ENCODE assay signal across 14 mouse cellular contexts in the genomic region with DNA sequence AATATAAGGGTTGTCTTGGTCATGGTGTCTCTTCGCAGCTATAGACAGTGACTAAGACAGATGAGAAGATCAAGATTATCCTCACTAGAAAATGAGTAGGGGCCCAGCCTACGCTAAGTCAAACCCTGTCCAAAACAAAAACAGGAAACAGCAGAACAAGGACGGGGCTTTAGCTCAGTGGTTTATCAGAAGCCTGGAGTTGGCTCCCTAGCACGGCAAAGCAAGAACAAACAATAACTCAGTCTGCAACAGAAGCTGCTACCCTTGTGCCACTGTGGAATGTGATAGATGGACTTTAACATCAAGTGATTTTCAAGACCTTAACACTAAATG. TPM values are rescaled to one million over a fixed set of nuclear protein-coding genes. Genes with fewer than 3 reads are reported as not detected.
A peak's percentile ranks its signal among the peaks of the same experiment; 100 is the strongest.
DNase-seq lines count a peak whose midpoint lies in the region; ATAC-seq and TF ChIP-seq lines count a peak whose summit lies in the region.
"Had no signal": no experiment of that assay in that cellular context is flagged by ENCODE, and none has a peak within 500 bp of the region (broad histone marks: within the 10 kb centered on the region; RNA-seq: fewer than 3 reads in every experiment).

No protein-coding gene starts in this region.

- no peak for TF ChIP-seq CTCF in spleen, adult 2 months (IDR thresholded peaks at IDR 0.05; ENCODE audit: extremely low read depth, insufficient read depth, insufficient read length, insufficient replicate concordance)

- no peak for ATAC-seq in heart, embryonic 11.5 days (replicated peaks; ENCODE audit: insufficient number of reproducible peaks, low FRiP score, low TSS enrichment)
- ATAC-seq in activated CD4-positive, CD25-positive, alpha-beta regulatory T cell, adult 4 months, result peak; percentile 48
- ATAC-seq: forebrain, embryonic 14.5 days; intestine, postnatal 0 days had no signal

- peak overlapping the region; percentile 32; the same call in 1 of the 2 replicates for H3K4me2 ChIP-seq in heart, embryonic 11.5 days
- H3K4me2 ChIP-seq: hindbrain, embryonic 13.5 days had no signal

- H3K4me1 ChIP-seq in heart, embryonic 11.5 days (ENCODE audit: control insufficient read depth, insufficient read depth, low read length), result peaks cover 16% of the 10 kb centered on the region
- peaks cover 26% of the 10 kb centered on the region for H3K4me1 ChIP-seq in spleen, adult 2 months (ENCODE audit: control insufficient read depth, insufficient read depth, insufficient read length)

- WGBS in heart, embryonic 11.5 days (ENCODE audit: insufficient replicate concordance), result 49% methylated on average over 4 of the region's 4 CpGs
- 40% methylated on average over 4 of the region's 4 CpGs for WGBS in spleen, adult 2 months

- no peaks in the 10 kb centered on the region for H3K27me3 ChIP-seq in heart, embryonic 11.5 days (ENCODE audit: control insufficient read depth, insufficient read depth, low read length)
- no peaks in the 10 kb centered on the region for H3K27me3 ChIP-seq in spleen, adult 2 months (ENCODE audit: control insufficient read depth, insufficient read depth, low read length)
- H3K27me3 ChIP-seq: hindbrain, embryonic 13.5 days had no signal

- no peak overlapping the region for H3K27ac ChIP-seq in heart, embryonic 11.5 days (ENCODE audit: low read depth, low read length)
- peak overlapping the region; percentile 72 for H3K27ac ChIP-seq in spleen, adult 2 months (ENCODE audit: insufficient read depth, low read length)
- H3K27ac ChIP-seq: hindbrain, embryonic 13.5 days had no signal

- intact Hi-C loops in heart, postnatal 10 days (cut with DNase I), result no loop called here

- no peaks in the 10 kb centered on the region for H3K9me3 ChIP-seq in heart, embryonic 11.5 days (replicated peaks; ENCODE audit: control insufficient read depth, low read length)
- H3K9me3 ChIP-seq: hindbrain, embryonic 13.5 days had no signal

- DNase-seq in heart, postnatal 10 days, result no peak
- DNase-seq in spleen, adult 2 months (ENCODE audit: low read depth in 1 of 2, low spot score in 2 of 2), result no peak
- DNase-seq in spleen, postnatal 14 days (ENCODE audit: low spot score in 2 of 2), result no peak
- peak; percentile 73 for DNase-seq in naive thymus-derived CD4-positive, alpha-beta T cell, adult 2 months (ENCODE audit: low read depth)
- no peak for DNase-seq in kidney, postnatal 36 days
- no peak for DNase-seq in gastrocnemius, postnatal 10 days
- DNase-seq: cerebellum, postnatal 10 days; embryo, embryonic 11 days; kidney, postnatal 14 days had no signal

- no peak overlapping the region for H3K9ac ChIP-seq in heart, embryonic 11.5 days (ENCODE audit: low read depth, low read length)
- H3K9ac ChIP-seq: hindbrain, embryonic 13.5 days had no signal

- no peak overlapping the region for H3K4me3 ChIP-seq in heart, embryonic 11.5 days (ENCODE audit: low read depth, low read length)
- H3K4me3 ChIP-seq in spleen, adult 2 months (ENCODE audit: extremely low read depth, insufficient read depth, insufficient read length), result no peak overlapping the region
- H3K4me3 ChIP-seq: hindbrain, embryonic 13.5 days had no signal

- no peaks in the 10 kb centered on the region for H3K36me3 ChIP-seq in heart, embryonic 11.5 days (ENCODE audit: control insufficient read depth, insufficient read depth, low read length)
- no peaks in the 10 kb centered on the region for H3K36me3 ChIP-seq in spleen, adult 2 months (ENCODE audit: control insufficient read depth, insufficient read depth, low read length)
- H3K36me3 ChIP-seq: hindbrain, embryonic 13.5 days had no signal

- no peak for TF ChIP-seq POLR2A in spleen, adult 2 months (IDR thresholded peaks at IDR 0.05; ENCODE audit: low read depth, low read length)

RNA-seq across cellular contexts. Expression of a gene that starts 5.8 kb away (rescaled TPM):
- polyA plus RNA-seq in heart, embryonic 11.5 days (2014; fragmentation: Nextera tagmentation; extraction: Ambion mirVana), result 47.9 and 58.6 TPM in 2 replicates
- 10 to 100 TPM; 33.4 to 36.7 TPM for total RNA-seq in heart, postnatal 10 days (2021)
- polyA plus RNA-seq in spleen, adult 2 months (2012; rRNA removed), result 3.7 and 3.9 TPM in 2 replicates
- 100 to 1,000 TPM; 109 to 114 TPM for polyA plus RNA-seq in activated CD4-positive, CD25-positive, alpha-beta regulatory T cell, adult 4 months (2017; shearing (Covaris generic))
- total RNA-seq in gastrocnemius, postnatal 10 days (2021), result 10 to 100 TPM; 32.8 to 39.2 TPM

Comparison
In these comparisons a context has a peak if more than half of its experiments do, and no peak if none do; other contexts are left out.
1. RNA of a gene that starts 5.8 kb away (polyA plus RNA-seq): 109 to 114 TPM in activated CD4-positive, CD25-positive, alpha-beta regulatory T cell, adult 4 months and 47.9 to 58.6 TPM in heart, embryonic 11.5 days; 3.7 to 3.9 TPM in spleen, adult 2 months; every median in the first group is over 10 times any median in the second.